Mouse (Mus musculus): Measurements from ENCODE around the gene Slc30a3. TPM values are rescaled to one million over a fixed set of nuclear protein-coding genes. Genes with fewer than 3 reads are reported as not detected.
"Not testable (repeated sequence)": the region's sequence is repeated elsewhere in the genome, so short reads cannot be mapped to it uniquely, and the experiment has no call there.

Slc30a3 gene
- total RNA-seq, 2 experiments from 2014 or later, result 0.60 to 0.76 TPM

GRCm38 (mm10) chr5:31093151-31094041 lies 14.6 kb downstream of the Slc30a3 start:
- DNase-seq, result peak; percentile 58

GRCm38 (mm10) chr5:31092231-31092975 lies 15.6 kb downstream of the Slc30a3 start:
- DNase-seq, result no peak

- no peak for DNase-seq
These were observed 20.9 kb downstream of the Slc30a3 start for GRCm38 (mm10) chr5:31087131-31087530.

GRCm38 (mm10) chr5:31086606-31087005 lies 21.4 kb downstream of the Slc30a3 start:
- no peak for DNase-seq

GRCm38 (mm10) chr5:31083949-31084348 lies 24.1 kb downstream of the Slc30a3 start:
- DNase-seq, result no peak

GRCm38 (mm10) chr5:31082935-31083625 lies 25.0 kb downstream of the Slc30a3 start:
- no peak for DNase-seq

- peak; percentile 79 for DNase-seq
These were observed 25.7 kb downstream of the Slc30a3 start for GRCm38 (mm10) chr5:31082355-31082754.

- DNase-seq, result peak; percentile 68
These were observed 26.7 kb downstream of the Slc30a3 start for GRCm38 (mm10) chr5:31081386-31081785.

- no peak for DNase-seq
These were observed 27.3 kb downstream of the Slc30a3 start for GRCm38 (mm10) chr5:31080795-31081164.

GRCm38 (mm10) chr5:31080059-31080794 lies 27.8 kb downstream of the Slc30a3 start:
- DNase-seq, result no peak

- DNase-seq, result peak; percentile 53
These were observed 31.7 kb downstream of the Slc30a3 start for GRCm38 (mm10) chr5:31076346-31076745.

GRCm38 (mm10) chr5:31073176-31073575 lies 34.9 kb downstream of the Slc30a3 start:
- DNase-seq, result peak; percentile 38

- DNase-seq, result no peak
These were observed 36.2 kb downstream of the Slc30a3 start for GRCm38 (mm10) chr5:31071821-31072220.

GRCm38 (mm10) chr5:31071059-31071458 lies 37.0 kb downstream of the Slc30a3 start:
- no peak for DNase-seq

- no peak for DNase-seq
These were observed 38.2 kb downstream of the Slc30a3 start for GRCm38 (mm10) chr5:31069810-31070209.

GRCm38 (mm10) chr5:31055216-31056140 lies 52.6 kb downstream of the Slc30a3 start:
- no peak for DNase-seq

GRCm38 (mm10) chr5:31054261-31055215 lies 53.5 kb downstream of the Slc30a3 start, which contains the start of gene Cad:
Gene Cad (plus strand): TSS chr5:31054780.
- DNase-seq, result peak; percentile 98

- not testable (repeated sequence) for DNase-seq
These were observed 54.3 kb downstream of the Slc30a3 start for GRCm38 (mm10) chr5:31053728-31054127.

GRCm38 (mm10) chr5:31050427-31050826 lies 57.6 kb downstream of the Slc30a3 start:
- no peak for DNase-seq

All from adrenal gland, postnatal 10 days (tissue).